Mouse (Mus musculus): ENCODE measurements at regions not wholly inside any gene's neighbourhood (a gene's known extent, or its start where the extent isn't known, plus 50 kb on each side); places are given as distances from the start of the nearest gene placed in this dataset.

GRCm38 (mm10) chr10:115901070-115901469, 84.4 kb downstream of the Tspan8 start:
- DNase-seq, result no peak

DNA sequence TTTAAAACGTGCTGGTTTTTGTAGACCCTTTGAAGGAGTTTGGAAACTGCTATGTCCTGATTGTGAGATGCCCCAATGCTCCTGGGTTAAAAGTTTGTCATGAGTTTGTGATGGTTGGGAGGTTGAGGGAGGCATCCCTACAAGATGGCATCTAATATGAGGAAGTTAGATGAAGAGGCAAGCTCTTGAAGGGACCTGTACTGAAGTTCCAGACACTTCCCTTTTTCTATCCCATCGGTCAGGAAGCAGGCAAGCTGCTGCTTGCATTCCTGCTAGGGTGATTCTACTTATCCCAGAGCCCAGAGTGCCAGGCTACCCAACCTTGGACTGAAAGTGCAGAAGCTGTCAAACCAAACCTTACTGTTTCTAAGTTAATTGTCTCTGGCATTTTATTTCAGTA, 86.4 kb downstream of the Tspan8 start:
- DNase-seq, result no peak

DNA sequence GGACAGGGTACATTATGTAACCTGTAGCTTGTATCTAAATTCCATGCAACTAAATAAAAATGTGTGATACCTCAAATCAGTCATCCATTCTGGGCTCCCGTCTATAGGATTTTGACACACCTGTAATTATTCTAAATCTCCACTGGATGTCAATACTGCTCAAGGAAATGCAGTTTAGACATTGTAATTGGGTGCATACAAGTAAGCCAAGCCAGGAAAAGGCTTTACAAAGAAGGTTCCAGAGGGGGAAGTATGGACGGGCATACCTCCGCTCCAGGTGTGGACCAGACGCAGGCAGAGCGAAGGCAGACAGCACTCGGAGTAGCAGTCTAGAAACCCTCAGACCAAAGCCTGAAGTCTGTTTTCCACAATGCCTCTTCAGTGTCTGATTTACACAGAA, 97.0 kb upstream of the Ptprr start:
- peak in 1 of 2 experiments; percentile 7 for DNase-seq
